Mouse (Mus musculus) liver, embryonic 11.5 days (tissue): ENCODE data around the gene Zfp341. TPM values are rescaled to one million over a fixed set of nuclear protein-coding genes. Genes with fewer than 3 reads are reported as not detected.

ENCODE experiments used
- ATAC-seq: fragments of 200-750 bp; cut with Nextera tagmentation; replicated peaks from 2 replicates; pipeline ENCODE4 v1.8.0; 2017; ENCODE audit warnings: moderate number of reproducible peaks, mild to moderate bottlenecking, moderate TSS enrichment, moderate library complexity; ENCODE audit not compliant: low FRiP score
- DNase-seq: peaks from one replicate; pipeline ENCODE4 v3.0.0-alpha.2; 2017; ENCODE audit warnings: low spot score
- H3K27ac ChIP-seq: fragments of 300-500 bp; sonication (generic); 2 replicates; pipeline ENCODE4 v1.5.1; 2014; ENCODE audit warnings: mild to moderate bottlenecking, low read depth, low read length, control low read depth
- H3K27me3 ChIP-seq: fragments of 300-500 bp; sonication (generic); replicated peaks from 2 replicates; pipeline ENCODE4 v1.6.1; 2014; ENCODE audit warnings: low read length, mixed read lengths; ENCODE audit not compliant: control insufficient read depth, insufficient read depth
- H3K36me3 ChIP-seq: fragments of 300-500 bp; sonication (generic); 2 replicates; pipeline ENCODE4 v1.6.1; 2014; ENCODE audit warnings: mild to moderate bottlenecking, low read length, moderate library complexity, mixed read lengths; ENCODE audit not compliant: control insufficient read depth, insufficient read depth
- H3K4me1 ChIP-seq: fragments of 300-500 bp; sonication (generic); replicated peaks from 2 replicates; pipeline ENCODE4 v1.6.1; 2014; ENCODE audit warnings: low read length, mixed read lengths; ENCODE audit not compliant: control insufficient read depth, insufficient read depth
- H3K4me2 ChIP-seq: fragments of 300-500 bp; sonication (generic); 2 replicates; pipeline ENCODE4 v1.6.1; 2014; ENCODE audit warnings: mild to moderate bottlenecking, control low read depth, moderate library complexity
- H3K4me3 ChIP-seq: fragments of 300-500 bp; sonication (generic); 2 replicates; pipeline ENCODE4 v1.5.1; 2014; ENCODE audit warnings: low read depth, low read length, control low read depth
- H3K9ac ChIP-seq: fragments of 300-500 bp; sonication (generic); 2 replicates; pipeline ENCODE4 v1.6.1; 2014; ENCODE audit warnings: low read depth, low read length, control low read depth
- H3K9me3 ChIP-seq: fragments of 300-500 bp; sonication (generic); 2 replicates; pipeline ENCODE4 v1.6.1; 2016; ENCODE audit warnings: low read length, inconsistent platforms, mixed read lengths; ENCODE audit not compliant: control insufficient read depth
- WGBS: fragments of 180-500 bp; shearing (Covaris S2); extraction: QIAGEN DNeasy Blood & Tissue Kit; methylation state at CpG from one replicate; pipeline ENCODE4 v1.1.7; 2014; 5-methylcytosine and 5-hydroxymethylcytosine counted together
- polyA plus RNA-seq: library from polyadenylated mRNA; unstranded; fragments of >200 nt; fragmentation: Nextera tagmentation; extraction: Ambion mirVana; gene quantifications from 2 replicates; pipeline ENCODE4 v1.2.1, GENCODE M21; 2014

Zfp341 gene
- polyA plus RNA-seq, 1 experiment from 2014 or later: 1.3 TPM

DNA sequence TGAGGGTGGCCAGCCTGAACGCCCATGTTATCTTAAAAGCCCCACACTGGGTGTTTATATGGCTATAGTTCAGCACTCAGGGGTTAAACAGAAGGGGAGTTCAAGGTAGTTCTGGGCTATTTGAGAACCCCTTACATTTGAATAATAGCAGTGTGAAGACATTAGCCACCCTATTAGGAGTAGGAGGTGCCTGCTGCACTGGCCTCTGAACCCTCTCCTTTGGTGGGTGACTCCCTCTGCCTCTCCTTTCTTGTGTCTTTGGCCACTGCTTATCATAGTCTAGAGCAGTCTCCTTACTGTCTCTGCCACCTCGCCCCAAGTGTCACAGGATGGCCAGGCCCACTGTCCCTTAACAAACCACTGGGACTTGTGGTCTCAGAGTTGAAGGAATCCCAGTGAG is 67.2 kb downstream of the Zfp341 start:
- no peak overlapping the region for H3K9ac ChIP-seq
- no peaks in the 10 kb centered on the region for H3K9me3 ChIP-seq
- no peak overlapping the region for H3K4me3 ChIP-seq
- H3K4me2 ChIP-seq: no peak overlapping the region
- H3K27me3 ChIP-seq: no peaks in the 10 kb centered on the region
- no peak overlapping the region for H3K27ac ChIP-seq
- no peaks in the 10 kb centered on the region for H3K36me3 ChIP-seq
- 61% methylated on average over 2 of the region's 2 CpGs for WGBS
- no peak for DNase-seq
- ATAC-seq: no peak
- H3K4me1 ChIP-seq: peaks cover 24% of the 10 kb centered on the region

DNA sequence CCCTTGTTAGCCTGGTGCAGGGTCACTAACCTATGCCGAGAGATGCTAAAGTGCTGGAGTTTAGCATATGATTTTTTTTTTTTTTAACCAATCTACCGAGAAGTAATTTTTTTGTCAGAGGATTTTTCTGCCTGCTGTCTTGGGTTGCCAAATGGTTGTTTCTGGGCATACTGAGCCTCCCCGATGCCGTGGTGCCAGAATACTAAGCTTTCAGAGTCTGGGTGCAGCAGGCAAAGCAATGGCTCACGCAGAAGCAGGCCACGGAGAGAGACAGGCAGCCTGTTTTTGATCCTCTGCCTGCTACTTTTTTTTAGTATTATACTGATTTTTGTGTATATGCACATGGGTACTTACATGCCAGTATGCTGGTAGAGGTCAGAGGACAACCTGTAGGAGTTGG is 67.8 kb downstream of the Zfp341 start:
- no peak overlapping the region for H3K9ac ChIP-seq
- no peak for DNase-seq
- peaks cover 24% of the 10 kb centered on the region for H3K4me1 ChIP-seq
- H3K27me3 ChIP-seq: no peaks in the 10 kb centered on the region
- H3K27ac ChIP-seq: no peak overlapping the region
- WGBS: 91% methylated on average over 6 of the region's 6 CpGs
- no peak overlapping the region for H3K4me2 ChIP-seq
- no peaks in the 10 kb centered on the region for H3K9me3 ChIP-seq
- ATAC-seq: no peak
- no peaks in the 10 kb centered on the region for H3K36me3 ChIP-seq
- no peak overlapping the region for H3K4me3 ChIP-seq

DNA sequence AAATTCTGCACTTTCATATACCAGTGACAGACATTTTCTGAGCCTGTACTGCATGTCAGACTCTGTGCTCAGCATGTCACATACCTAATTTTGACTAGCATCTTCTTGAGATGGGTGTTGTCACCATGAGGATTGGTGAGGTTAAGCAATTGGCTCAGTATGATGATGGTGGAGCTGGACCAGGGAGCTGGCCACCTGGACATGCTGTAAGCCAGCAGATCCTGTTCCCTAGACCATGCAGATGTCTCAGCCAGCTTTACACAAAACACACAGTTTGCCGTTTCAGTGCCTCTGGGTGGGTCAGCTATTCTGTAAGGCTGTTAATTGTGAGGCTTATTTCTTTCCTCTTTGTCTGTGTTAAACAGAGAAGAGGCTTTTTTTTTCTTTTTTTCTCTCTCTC is 69.6 kb downstream of the Zfp341 start:
- ATAC-seq (no peak), DNase-seq (no peak)
- Histone ChIP-seq H3K4me1 (peaks cover 12% of the 10 kb centered on the region), H3K36me3 (no peaks in the 10 kb centered on the region), H3K9ac (no peak overlapping the region), H3K27ac (no peak overlapping the region), H3K27me3 (no peaks in the 10 kb centered on the region), H3K4me3 (no peak overlapping the region), H3K4me2 (no peak overlapping the region), H3K9me3 (no peaks in the 10 kb centered on the region)
- 81% methylated on average over 1 of the region's 1 CpGs for WGBS

DNA sequence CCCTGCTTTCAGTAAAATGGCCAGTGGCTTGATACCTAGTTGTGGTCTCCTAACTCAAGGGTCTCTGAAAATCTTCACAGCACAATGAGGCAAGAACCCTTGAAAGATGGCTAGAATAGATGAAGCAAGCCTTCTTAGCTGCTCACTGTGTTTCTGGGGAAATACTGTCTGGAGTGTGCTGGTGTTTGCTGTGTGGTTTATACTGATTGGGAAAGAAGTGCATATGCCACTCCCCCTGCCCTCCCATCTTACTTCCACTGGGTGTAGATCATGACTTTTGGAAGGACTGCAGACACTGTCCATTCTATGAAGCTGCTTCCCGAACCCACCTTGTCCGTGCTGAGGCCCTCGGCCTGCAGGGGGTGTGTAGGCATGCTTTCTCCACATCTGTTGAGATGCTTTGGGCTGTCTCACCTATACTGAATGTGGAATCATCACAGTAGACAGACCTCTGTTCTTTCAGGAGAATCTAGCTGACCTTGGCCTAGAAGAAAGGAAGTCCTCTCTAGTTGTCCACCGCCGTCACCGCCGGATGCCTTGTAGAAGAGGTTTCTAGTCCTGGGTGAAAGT is 71.9 kb downstream of the Zfp341 start:
- no peak for DNase-seq
- peaks cover 6% of the 10 kb centered on the region for H3K4me1 ChIP-seq
- ATAC-seq: no peak
- H3K9ac ChIP-seq: no peak overlapping the region
- peaks cover 6% of the 10 kb centered on the region; the same call in 1 of the 2 replicates for H3K36me3 ChIP-seq
- H3K27me3 ChIP-seq: no peaks in the 10 kb centered on the region
- H3K27ac ChIP-seq: no peak overlapping the region
- no peaks in the 10 kb centered on the region for H3K9me3 ChIP-seq
- no peak overlapping the region for H3K4me2 ChIP-seq
- 91% methylated on average over 7 of the region's 7 CpGs for WGBS
- H3K4me3 ChIP-seq: no peak overlapping the region

DNA sequence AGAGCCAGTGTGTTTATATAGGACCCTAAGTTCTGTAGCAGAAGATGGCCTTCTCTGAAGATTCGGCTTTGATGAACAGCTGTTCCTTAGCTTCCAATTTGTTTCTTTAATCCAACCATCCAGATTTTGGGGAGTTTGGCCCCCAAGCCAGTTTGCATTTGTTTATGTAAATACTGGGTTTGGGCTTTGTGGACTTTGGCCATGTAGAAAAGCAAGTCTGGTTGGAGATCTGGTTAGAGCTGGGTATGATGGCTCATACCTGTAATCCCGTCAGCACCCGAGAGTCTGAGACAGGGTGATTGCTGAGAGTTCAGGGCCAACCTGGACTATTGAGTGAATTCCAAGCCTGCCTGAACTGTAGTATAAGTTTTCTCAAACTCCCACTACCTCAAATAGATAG is 72.7 kb downstream of the Zfp341 start:
- 87% methylated on average over 3 of the region's 3 CpGs for WGBS
- Histone ChIP-seq H3K4me1 (no peaks in the 10 kb centered on the region; the same call in 1 of the 2 replicates), H3K27ac (no peak overlapping the region), H3K4me2 (no peak overlapping the region), H3K36me3 (peaks cover 8% of the 10 kb centered on the region; the same call in 1 of the 2 replicates), H3K9me3 (no peaks in the 10 kb centered on the region), H3K9ac (no peak overlapping the region), H3K4me3 (no peak overlapping the region), H3K27me3 (no peaks in the 10 kb centered on the region)
- no peak for DNase-seq
- no peak for ATAC-seq

DNA sequence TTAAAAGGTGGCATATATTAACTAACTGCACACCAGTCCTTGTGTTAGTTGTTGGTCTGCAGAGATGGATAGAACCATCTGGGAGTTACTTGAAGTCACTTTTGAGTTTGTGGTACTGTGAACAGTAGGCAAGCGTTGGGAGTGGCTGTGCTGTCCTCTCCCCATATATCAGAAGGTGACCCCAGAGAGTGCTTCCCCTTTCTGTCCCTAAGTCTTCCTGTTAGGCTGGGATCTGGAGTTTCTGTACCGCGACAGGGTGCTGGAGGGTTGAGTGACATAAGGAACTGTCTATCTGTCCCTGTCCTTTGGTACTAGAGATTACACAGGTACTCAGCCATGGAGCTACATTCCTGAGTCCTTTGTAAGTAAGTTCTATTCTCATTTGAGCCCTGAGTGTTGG is 73.7 kb downstream of the Zfp341 start:
- H3K4me1 ChIP-seq: no peaks in the 10 kb centered on the region
- DNase-seq (no peak), ATAC-seq (no peak)
- no peaks in the 10 kb centered on the region for H3K27me3 ChIP-seq
- peaks cover 12% of the 10 kb centered on the region; the same call in 1 of the 2 replicates for H3K36me3 ChIP-seq
- no peaks in the 10 kb centered on the region for H3K9me3 ChIP-seq
- 61% methylated on average over 3 of the region's 3 CpGs for whole genome bisulfite sequencing
- no peak overlapping the region for H3K27ac ChIP-seq
- H3K4me3 ChIP-seq: no peak overlapping the region
- no peak overlapping the region for H3K9ac ChIP-seq
- no peak overlapping the region for H3K4me2 ChIP-seq

DNA sequence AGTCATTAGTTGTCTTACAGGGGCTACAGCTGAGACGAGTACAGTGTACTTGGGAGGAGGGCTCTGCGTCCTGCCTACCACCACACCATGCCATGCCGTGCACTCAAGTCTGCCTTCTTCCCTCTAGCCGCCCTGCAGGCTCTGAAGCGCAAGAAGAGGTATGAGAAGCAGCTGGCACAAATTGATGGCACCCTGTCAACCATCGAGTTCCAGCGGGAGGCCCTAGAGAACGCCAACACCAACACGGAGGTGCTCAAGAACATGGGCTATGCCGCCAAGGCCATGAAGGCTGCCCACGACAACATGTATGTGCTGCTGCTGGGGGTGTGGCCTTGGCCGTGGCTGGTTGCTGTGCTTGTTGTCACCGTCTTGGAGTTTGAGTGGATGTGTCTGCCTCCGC is 76.3 kb downstream of the Zfp341 start:
- Histone ChIP-seq H3K27me3 (no peaks in the 10 kb centered on the region), H3K9ac (no peak overlapping the region), H3K36me3 (peaks cover 27% of the 10 kb centered on the region), H3K27ac (no peak overlapping the region), H3K4me2 (no peak overlapping the region), H3K9me3 (no peaks in the 10 kb centered on the region), H3K4me1 (no peaks in the 10 kb centered on the region), H3K4me3 (no peak overlapping the region)
- 87% methylated on average over 14 of the region's 14 CpGs for WGBS
- DNase-seq (no peak), ATAC-seq (no peak)

DNA sequence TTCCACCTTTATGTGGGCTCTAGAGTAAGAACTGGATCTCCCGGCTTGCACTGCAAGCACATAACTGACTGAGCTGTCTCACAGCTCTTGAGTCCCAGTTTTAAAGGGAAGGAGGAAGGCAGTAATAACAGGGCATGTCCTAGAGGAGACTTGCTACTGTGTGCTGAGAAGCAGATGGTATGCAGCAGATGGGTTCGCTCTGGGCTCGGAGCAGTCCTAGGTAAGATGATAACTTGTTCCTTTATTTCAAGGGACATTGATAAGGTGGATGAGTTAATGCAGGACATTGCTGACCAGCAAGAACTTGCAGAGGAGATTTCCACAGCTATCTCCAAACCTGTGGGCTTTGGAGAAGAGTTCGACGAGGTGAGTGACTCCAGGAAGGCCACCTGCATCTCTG is 77.9 kb downstream of the Zfp341 start:
- H3K27me3 ChIP-seq: no peaks in the 10 kb centered on the region
- no peaks in the 10 kb centered on the region for H3K4me1 ChIP-seq
- H3K9ac ChIP-seq: no peak overlapping the region
- H3K27ac ChIP-seq: no peak overlapping the region
- no peak overlapping the region for H3K4me2 ChIP-seq
- H3K36me3 ChIP-seq: peaks cover 32% of the 10 kb centered on the region
- DNase-seq (no peak), ATAC-seq (no peak)
- 93% methylated on average over 5 of the region's 5 CpGs for WGBS
- no peak overlapping the region for H3K4me3 ChIP-seq
- H3K9me3 ChIP-seq: no peaks in the 10 kb centered on the region

DNA sequence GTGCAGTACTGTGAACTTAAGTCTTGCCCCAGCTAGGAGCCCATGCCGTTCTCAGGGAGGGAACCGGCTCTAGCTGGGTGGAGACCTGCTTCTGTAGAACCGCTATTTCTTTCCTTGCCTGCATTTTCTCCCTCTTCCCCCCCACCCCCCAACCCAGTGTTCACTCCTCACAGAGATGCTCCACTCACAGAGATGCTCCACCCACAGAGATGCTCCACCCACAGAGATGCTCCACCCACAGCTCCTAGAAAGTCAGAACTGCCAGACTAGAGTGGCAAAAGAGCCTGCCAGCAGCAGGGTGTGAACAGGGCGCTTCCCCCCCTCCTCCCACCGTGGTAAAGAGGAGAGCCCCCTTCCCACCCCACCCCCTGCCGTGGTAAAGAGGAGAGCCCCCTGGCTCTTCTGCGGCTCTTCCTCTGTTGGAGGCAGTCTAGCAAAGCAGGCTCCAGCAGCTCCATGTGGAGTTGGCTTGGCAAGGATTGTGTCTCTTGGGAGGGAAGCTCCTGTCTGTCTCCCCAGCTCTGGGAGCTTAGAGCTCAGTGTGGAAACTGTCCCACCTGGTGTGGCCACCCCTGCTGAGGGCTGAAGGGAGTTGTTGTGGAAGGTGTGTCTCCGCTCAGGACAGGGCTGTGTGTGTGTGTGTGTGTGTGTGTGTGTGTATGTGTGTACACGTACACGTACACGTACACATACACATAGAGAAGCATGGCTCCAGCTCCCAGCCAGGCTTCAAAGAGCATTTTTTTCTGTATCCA is 80.3 kb downstream of the Zfp341 start:
- no peak overlapping the region for H3K4me2 ChIP-seq
- H3K4me1 ChIP-seq: 0 out of 2 replicates have a peak, but pooled peaks cover 2% of the 10 kb centered on the region
- no peaks in the 10 kb centered on the region for H3K9me3 ChIP-seq
- H3K9ac ChIP-seq: no peak overlapping the region
- DNase-seq (no peak), ATAC-seq (peak; percentile 39; the same call in 1 of the 2 replicates)
- H3K27ac ChIP-seq: no peak overlapping the region
- WGBS: 79% methylated on average over 11 of the region's 11 CpGs
- no peak overlapping the region for H3K4me3 ChIP-seq
- peaks cover 32% of the 10 kb centered on the region for H3K36me3 ChIP-seq
- H3K27me3 ChIP-seq: no peaks in the 10 kb centered on the region
